Mouse (Mus musculus) gastrocnemius, adult 18-20 months (tissue): ENCODE measurements around the gene Krt18. TPM values are rescaled to one million over a fixed set of nuclear protein-coding genes. Genes with fewer than 3 reads are reported as not detected.
"Not testable (repeated sequence)": the region's sequence is repeated elsewhere in the genome, so short reads cannot be mapped to it uniquely, and the experiment has no call there.

Source experiments
- DNase-seq: peaks from one replicate; pipeline ENCODE4 v3.0.0; 2021; ENCODE audit warnings: low spot score
- long read RNA-seq, 2 experiments: library from polyadenylated mRNA; stranded (forward); transcript quantifications; one replicate each; pipeline ENCODE4 v2.0.0; 2021
- total RNA-seq, 2 experiments: library from RNA; stranded (reverse); gene quantifications; 2 replicates each; pipeline ENCODE4 v1.2.3; 2021

The Krt18 gene
- 1 to 10 TPM in 1 of 2 experiments, under 1 TPM in 1; 0.48 to 1.1 TPM for total RNA-seq
- long read RNA-seq, experiment 1: 0 reads
- long read RNA-seq, experiment 2, transcript Krt18-201 (7 exons, 1,437 nt): major isoform, 27 of 27 reads
- long read RNA-seq, experiment 2, partial matches to known transcripts: 0 of 27 reads
- long read RNA-seq, experiment 2, other reads (novel, unspliced or antisense): 0 of 27 reads

DNA sequence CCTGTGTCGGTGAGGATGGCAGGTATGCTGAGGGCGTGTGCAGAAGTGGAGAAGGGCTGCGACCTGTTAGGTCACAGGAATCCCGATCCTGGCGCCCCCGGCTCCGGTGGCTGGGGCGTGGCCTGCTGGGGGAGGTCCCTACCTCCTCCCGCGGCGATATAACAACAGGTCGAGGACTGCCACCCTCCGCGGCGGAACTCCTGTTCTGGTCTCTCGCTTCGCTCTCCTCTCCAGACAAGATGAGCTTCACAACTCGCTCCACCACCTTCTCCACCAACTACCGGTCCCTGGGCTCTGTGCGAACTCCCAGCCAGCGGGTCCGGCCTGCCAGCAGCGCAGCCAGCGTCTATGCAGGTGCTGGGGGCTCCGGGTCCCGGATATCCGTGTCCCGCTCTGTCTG, at the start of gene Krt18:
Gene Krt18, plus strand, starts transcription at position 141 of the 400 bp plus-strand sequence.
- no peak for DNase-seq

DNA sequence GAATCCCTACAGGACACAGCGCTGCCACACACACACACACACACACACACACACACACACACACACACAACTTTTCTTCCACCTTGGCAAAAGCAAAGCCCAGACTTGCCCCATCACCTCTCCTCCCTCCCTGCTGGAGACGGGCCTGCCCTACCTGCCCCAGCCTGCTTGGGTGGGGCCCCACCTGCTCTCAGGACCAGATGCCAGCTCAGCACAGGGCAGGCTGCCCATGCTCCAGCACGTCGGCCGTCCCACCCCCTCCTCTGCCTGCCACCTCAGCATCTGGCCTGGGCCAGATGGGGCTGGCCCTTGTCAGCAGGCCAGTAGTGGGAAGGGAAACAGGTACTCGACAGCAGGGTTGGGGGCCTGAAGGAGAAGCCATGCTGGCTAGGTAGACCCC, 47.1 kb upstream of the Krt18 start:
- no peak for DNase-seq

DNA sequence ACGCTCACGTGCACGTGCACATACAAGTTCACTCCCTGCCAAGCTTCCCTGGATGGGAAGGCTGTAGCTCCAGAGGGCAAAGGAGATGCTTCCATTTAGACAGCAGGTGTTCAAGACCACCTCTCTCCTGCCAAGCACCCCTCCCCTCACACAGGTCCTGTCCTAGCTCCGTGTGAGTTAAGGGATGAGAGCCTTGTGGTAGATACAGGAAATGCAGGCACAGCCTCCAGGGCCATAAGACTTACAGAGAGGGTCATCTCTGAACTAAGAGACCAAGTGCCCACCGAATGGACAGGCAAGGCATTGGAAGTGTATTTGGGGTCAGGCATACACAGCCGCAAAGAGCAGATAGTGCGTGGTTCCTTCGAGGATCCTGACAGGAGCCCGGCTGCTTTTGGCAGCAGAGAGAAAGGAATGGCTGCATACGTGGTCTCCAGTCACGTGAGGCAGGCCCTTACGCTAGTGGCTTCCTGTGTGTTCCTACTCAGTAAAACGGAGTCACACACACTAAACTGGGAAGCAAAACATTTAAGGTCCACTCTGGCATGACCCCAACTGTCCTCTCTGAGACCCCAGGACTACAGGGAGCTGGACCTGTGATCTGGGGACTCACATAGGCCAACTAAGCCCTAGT, 44.5 kb upstream of the Krt18 start:
- no peak for DNase-seq

DNA sequence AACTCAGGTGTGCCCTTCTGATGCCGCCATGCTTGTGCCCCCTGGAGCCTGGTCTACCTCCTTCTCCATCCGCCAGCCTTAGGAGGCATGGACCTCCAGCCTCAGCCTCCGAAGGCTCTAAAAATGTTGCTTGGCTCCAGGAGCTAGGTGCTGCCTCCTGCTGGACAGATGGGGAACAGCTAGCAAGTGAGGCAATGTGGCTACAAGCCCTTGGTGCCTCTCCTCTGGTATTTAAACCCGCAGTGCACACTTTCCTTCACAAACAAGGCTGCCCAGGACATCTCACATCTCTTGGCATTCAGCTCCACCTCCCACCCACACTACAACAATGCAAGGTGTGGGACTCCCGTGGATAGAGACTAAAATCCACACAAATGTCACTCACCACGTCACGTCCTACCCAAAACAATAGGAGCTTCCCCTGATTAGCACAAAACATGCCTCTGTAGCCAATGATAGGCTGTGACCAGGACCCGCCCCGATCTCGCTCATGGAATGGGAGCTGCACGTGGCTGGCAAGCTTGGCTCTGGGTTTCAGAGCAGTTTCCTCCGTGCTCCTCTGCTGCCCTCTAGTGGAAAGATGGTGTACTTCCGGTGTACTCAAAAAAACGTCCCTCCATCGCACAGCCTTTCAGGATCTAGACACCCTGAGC, 43.9 kb upstream of the Krt18 start:
- peak; percentile 94 for DNase-seq

DNA sequence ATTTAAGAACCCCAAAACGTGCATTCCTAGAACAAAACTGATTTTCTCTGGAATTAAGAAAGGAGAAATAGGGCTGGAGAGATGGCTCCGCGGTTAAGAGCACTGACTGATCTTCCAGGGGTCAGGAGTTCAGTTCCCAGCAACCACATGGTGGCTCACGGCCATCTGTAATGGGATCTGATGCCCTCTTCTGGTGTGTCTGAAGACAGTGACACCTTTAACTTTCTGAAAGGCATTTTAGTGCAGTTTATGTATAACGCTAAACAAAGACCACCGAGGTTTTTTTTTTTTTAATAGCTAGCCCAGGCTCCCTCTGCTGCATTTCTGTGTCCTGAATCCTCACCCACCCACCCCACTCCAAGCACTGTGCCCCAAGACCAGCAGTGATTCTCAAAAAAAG, 43.2 kb upstream of the Krt18 start:
- no peak for DNase-seq

DNA sequence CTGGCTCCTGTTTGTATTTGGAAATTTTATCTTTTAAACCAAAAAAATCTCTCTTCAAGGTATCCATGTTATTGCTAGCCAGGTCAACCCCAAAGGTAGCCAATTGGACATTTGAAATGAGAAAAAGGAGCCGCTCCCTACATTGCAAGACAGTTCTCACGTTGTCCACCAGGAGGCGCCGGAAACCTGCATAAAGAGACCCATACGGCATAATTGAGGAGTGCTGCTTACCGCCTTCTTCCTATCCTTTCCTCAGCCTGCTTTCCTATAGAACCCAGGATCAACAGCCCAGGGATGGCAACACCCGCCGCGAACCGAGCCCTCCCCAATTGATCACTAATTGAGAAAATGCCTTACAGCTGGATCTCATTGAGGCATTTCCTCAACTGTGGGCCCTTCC, 39.9 kb upstream of the Krt18 start:
- DNase-seq: peak; percentile 87

DNA sequence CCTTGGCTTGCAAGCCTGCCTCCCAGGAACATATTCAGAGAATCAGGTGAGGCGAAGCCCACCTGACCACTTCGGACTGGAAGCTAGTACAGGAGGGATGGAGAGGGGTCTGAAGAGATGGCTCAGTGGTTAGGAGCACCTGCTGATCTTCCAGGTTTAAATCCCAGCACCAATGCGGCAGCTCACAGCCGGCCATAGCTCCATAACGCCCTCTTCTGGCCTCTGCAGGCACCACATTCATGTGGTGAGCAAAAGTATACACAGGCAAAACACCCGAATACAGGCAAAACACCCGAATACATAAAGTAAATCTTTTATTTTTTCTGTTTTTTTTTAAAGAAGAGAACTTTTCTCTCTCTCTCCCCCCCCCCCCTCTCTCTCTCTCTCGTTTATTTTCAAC, 39.3 kb upstream of the Krt18 start:
- DNase-seq: no peak

DNA sequence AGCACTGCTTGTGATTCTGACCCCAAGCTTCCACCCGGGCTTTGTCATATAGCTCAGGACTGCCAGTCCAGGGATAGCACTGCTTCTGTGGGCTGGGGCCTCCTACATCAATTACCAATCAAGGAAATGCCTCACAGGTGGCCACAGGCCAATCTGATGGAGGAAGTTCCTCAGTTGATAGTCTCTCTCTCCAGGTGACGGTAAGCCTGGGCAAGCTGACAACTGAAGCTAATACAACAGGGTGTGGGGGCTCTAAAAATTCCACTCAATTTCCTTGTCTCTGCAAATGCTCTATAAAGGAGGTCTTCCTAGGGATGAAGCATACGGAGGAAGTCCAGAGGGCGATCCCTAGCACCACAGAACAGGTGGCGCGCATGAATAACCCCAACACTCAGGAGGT, 37.0 kb upstream of the Krt18 start:
- DNase-seq: no peak

DNA sequence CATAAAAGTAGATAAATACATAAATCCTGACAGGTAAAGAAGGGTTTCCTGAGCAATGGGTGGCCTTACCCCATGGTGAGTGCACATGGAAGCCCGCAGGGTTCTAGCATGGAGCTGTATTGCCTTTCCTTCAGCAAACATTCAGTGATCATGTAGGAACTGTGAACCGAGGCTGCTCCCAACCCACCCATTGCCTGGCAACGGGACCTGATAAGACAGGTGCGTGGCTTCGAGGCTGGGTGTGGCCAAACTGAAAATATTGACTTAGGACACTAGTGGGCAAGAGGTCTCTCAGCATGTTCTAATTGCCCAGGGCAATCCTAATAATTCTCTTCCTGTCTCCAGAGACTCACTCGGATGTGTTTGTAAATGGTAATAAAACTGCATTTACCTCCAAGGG, 33.6 kb upstream of the Krt18 start:
- DNase-seq: no peak

DNA sequence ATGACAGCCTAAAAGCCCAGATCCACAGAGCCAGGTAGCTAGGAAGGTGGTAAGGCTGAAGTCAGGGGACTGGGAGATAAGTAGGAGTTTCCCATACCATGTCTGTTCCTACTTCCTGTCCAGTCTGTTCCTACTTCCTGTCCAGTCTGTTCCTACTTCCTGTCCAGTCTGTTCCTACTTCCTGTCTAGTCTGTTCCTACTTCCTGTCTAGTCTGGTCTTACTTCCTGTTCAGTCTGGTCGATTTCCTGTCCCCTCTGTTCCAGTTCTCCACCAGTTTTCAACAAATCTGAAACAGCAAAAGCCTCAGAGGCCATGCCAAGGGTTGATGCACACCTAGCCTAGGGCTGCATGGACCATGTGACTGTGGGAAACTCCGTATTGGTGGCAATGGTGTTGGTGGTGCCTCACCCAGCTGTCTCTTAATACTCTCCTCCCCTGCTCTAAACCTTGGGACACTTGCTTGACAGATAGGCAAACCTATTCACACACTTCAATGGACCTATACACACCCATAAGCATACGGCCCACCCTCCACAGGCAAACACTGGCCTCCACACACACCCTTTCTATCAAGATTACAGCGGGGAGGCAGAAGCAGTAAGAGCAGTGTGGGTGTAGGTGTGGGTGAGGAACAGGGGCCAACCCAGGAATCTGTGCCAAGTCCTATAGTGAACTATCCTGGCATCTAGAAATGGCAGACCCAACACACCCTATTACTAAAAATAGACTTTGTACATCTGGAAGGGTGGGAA, 32.3 kb upstream of the Krt18 start:
- no peak for DNase-seq

DNA sequence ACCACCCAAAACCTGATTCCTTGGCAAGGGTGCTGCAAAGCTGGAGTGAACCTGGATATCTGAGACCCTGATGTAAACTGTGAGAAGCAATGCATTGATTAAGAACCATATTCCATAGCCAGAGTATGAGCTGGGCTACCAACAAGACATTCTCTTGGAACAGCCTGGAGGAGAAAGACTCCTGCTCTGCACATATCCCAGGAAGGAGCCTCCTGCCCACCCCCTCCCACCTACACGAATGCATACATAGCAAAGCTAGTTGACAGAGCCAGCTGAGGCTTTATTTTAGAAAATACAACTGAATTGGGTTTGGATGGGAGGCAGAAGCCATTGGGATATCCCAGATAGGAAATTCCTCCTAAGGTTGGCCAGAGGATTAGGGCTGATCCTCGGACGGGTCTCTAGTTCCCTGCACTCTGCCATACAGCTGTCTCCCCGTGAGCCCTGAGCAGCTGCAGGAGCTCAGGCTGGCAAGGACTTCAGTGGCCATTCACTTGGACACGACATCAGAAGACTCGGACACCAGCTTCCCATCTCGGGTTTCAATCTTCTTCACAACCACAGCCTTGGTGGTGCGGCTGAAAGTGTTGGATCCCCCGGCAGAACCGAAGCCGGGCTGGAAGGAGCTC, 31.4 kb upstream of the Krt18 start:
- DNase-seq: not testable (repeated sequence)

DNA sequence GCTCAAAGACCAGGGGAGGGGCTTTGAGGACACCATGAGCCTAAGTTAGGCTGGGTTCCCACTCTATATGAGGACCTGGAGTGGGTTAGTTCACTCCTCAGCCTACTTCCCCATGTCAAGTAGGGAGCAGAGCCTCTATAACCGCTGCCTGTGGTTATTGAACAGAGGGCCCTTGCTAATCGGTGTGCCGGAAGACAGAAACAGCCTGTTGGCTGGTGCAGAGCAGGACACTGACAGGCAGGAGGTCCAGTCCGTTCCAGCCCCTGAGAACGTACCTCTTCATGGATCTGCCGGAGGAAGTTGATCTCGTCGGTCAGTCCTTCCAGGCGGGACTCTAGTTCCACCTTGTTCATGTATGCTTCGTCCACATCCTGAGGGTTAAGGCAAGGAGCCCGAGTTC, 28.8 kb upstream of the Krt18 start:
- DNase-seq: no peak

DNA sequence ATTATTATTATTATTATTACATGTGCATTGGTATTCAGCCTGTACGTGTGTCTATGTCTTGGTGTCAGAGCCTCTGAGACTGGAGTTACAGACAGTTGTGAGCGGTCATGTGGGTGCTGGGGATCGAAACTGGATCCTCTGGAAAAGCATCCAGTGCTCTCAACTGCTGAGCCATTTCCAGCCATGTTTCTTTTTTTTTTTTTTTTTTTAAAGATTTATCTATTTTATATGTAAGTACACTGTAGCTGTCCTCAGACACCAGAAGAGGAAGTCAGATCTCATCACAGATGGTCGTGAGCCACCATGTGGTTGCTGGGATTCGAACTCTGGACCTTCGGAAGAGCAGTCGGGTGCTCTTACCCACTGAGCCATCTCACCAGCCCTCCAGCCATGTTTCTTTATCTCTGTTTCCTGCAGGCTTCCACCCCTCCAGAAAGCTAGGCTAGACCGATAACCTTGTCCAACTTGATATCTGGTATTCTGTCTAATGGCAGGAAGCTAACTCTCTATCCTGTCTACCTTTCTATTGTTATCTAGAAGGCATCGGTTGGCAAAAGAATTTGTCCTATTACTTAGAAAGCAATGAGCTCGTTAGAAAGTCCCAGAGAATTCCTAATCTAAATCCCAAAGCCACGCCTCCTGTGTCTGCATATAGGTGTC, 28.2 kb upstream of the Krt18 start:
- no peak for DNase-seq

DNA sequence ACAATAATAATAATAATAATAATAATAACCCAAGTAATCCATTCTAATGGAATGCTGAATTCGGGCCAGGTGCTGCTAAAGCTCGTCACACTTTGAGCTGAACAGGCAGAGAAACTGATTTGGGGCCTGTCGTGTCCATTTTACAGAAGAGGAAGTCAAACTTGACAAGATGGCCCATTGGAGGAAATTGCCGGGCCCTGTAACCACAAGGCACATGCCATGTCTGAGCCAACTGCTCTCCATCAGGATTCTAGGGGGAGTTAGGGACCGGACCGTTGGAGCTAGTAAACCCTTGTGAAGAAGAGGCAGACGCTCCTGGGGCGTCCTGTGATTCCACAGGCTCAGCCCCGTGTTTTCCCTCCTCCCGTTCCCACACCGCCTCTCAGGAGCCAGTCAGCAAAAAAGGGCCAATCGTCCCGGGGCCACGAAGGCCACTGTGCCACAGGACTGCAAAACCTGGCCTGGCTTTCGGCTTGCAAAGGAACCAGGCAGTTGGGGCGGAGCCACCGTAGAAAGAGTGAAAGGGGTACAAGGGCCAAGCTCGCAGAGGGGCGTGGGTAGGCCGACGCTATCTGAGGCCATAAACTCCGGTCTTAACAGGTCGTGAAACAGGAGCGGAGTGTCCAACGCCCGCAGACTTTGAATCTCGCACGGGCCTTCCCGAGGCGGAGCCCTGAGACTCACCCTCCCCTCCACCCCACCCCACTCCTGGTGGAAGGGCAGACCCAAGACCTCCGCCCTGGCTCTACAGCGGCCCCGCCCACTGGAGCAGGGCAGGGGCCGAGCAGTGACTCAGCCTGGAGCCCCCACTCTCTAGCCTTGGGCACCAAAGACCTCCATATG, 25.1 kb upstream of the Krt18 start:
- DNase-seq: peak; percentile 29

DNA sequence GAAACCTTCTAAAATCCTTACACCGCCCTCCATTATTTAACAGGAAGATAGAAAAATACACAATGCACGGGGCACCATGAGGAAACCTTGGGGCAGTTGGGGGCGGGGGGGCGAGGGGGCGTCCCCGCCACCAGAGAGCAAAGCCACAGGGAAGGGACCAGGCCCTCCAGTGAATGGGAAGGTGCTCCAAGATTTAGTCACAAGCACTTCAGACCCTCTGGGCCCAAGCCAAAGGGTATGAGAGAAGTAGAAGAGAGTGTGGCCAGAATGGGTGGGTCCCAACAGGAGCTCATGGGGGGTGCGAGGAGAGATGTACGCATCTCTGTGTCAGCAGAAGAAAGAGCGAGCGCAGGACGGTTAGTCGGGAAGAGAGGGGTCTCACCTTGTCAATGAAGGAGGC, 24.5 kb upstream of the Krt18 start:
- no peak for DNase-seq

DNA sequence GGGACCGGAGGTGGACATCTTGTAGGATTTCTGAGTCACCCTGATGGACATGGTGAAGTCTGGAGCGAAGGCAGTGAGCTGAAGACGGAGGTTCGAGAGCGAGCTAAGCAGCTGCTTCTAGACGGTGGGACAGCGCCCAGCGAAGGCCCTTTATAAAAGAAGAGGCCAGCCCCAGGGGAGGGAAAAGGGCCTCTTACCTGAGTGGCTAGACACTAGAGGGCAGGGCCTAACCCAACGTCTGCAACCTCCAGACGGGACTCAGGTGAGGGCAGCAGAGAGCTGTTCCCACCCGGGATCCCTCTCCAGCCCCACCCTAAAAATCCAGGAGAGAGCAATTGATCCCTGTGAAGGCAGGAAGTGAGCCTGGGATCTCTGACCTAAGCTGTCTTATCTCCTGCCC, 23.8 kb upstream of the Krt18 start, which contains the start of gene Krt8:
Gene Krt8, minus strand, starts transcription at position 294 of the 400 bp plus-strand sequence.
- DNase-seq: no peak

DNA sequence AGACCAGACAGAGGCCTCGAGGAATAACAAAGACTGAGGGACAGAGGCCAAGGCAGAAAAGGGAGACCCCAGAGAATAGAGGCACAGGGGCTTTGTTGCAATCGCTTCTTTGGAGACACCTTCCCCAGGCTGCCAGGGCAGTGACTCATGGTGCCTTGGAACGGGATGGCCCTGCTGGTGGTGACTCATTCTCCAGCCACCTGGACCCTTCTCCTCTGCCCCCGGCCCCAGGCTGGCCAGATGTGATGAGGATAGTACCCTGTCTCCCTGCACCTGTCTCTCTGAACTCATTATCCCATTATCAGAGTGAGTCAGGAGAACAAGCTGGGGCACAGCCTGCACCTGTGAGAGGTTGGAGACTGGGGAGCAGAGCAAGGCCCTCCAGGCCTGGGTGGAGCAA, 22.7 kb upstream of the Krt18 start:
- DNase-seq: no peak

DNA sequence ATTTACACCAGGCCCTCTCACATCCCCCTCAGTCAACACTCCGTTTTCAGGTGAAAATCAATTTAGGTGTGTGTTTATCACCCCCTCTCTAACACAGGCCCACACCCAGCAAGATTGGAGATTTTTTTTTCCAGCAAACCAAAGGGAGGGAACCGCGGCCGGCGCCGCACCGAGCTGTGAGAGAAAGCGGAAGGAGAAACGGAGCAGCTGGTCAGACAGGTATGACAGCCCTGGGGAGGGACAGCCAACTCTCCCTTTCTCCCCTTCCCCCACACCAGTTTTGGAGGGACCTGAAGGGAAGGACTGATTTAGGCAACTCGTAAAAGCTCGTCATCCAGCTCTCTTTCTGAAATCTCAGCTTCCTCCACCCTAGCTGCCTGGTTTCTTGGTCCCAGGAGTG, 21.7 kb upstream of the Krt18 start:
- DNase-seq: no peak

DNA sequence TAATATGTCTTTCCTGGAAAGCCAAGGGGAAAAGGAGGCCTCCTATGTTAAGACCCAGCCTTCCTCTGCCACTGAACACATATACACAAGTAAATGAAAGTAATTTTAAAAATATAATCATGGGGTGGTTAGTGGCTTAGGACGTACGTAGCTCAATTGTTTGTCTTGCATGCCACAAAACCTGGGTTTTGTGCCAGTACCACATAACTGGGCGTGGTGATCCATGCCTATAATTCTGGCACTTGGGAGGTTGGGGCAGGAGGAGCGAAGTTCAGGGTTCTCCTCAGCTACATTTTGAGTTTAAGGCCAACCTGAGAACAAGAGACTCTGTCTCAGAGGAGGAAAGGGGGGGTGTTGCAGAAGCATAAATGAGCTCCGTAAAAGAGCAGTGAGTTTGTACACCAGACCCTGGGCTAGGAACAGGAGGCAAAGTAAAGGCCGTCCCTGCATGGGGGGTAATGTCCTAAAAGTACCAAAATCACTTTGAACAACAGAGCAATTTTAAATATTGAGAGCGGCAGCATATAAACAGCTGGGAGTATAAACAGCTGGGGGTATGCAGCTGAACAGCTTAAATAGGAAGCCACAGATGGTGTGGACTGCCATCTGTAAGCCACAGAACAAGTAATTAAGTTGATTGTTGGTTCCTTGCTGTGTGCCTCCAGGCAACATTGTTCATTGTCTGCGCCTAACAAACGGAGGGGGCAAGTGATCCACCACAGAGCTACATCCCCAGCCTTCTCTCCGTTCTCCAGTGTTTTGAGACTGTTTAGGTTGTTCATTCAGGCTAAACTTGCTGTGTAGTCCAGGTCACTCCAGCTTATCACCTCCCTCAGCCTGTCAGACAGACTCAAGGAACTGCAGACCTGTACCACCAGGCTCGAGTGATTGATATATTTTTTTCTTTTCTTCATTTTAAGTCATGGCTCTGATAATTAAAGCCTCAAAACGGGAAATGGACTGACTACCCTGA, 20.6 kb upstream of the Krt18 start:
- no peak for DNase-seq
